Mouse (Mus musculus): Measurements from ENCODE around the gene Pbrm1.

Gene Pbrm1

GRCm38 (mm10) chr14:31166827-31167226 is 147.9 kb downstream of the Pbrm1 start:
- DNase-seq (ENCODE audit: low read depth) = no peak

GRCm38 (mm10) chr14:31168425-31168824 is 149.5 kb downstream of the Pbrm1 start, which contains the start of gene Stab1:
TSS of gene Stab1 (minus strand) at chr14:31168641.
- no peak for DNase-seq (ENCODE audit: low read depth)

- DNase-seq (ENCODE audit: low read depth) = no peak
Observed at GRCm38 (mm10) chr14:31169508-31169907, 150.6 kb downstream of the Pbrm1 start.

DNA sequence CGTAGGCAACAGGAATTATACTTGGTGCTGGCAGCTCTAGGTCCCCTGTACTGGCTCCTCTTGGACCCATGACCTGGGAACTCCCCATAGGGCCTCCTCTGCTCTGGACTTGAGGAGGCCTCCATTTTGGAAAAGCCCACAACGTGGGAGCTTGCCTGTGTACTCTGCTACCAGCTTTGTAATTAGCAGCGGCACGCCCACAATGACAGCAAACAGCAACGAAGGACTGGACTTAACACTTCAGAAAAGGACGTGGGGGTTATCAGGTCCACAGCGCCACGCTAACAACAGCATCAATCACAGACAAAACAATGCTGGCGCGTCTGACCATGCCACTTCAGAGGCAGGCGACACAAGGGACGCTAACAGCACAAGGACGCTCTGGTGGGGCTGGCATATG is 152.0 kb downstream of the Pbrm1 start:
- no peak for DNase-seq (ENCODE audit: low read depth)

All from induced T-regulatory cell, adult 2 months (primary cell).